Mouse (Mus musculus) macrophage (primary cell): ENCODE data around the gene Dnph1. TPM values are rescaled to one million over a fixed set of nuclear protein-coding genes. Genes with fewer than 3 reads are reported as not detected.

Experiments used
- polyA plus RNA-seq: library from polyadenylated mRNA; stranded (reverse); fragments of 250-400 nt; gene quantifications from 3 replicates; pipeline ENCODE4 v1.2.4, GENCODE M21; 2018; ENCODE audit warnings: inconsistent platforms

Dnph1 gene
- polyA plus RNA-seq, 1 experiment from 2014 or later = 0.57 TPM

Other genes with a start within 250 kb of the Dnph1 start
- gene Polr1c, start 248.7 kb upstream of the Dnph1 start, polyA plus RNA-seq = 17.2 to 29.5 TPM (median 28.2 TPM) in 3 replicates
- gene Yipf3, start 248.6 kb upstream of the Dnph1 start, polyA plus RNA-seq = 26.4 to 65.4 TPM (median 42.0 TPM) in 3 replicates
- gene Lrrc73, start 243.2 kb upstream of the Dnph1 start, polyA plus RNA-seq = 0.20 to 0.32 TPM in 2 of 3 replicates, not detected in the other
- 9.7 to 12.8 TPM (median 12.5 TPM) in 3 replicates for gene Tjap1, start 213.7 kb upstream of the Dnph1 start, polyA plus RNA-seq
- not detected in 3 replicates for gene Dlk2, start 199.3 kb upstream of the Dnph1 start, polyA plus RNA-seq
- 1.8 to 3.9 TPM (median 2.4 TPM) in 3 replicates for gene Abcc10, start 168.4 kb upstream of the Dnph1 start, polyA plus RNA-seq
- 6.7 to 12.9 TPM (median 11.8 TPM) in 3 replicates for gene Zfp318, start 113.0 kb upstream of the Dnph1 start, polyA plus RNA-seq
- gene Crip3, start 67.8 kb upstream of the Dnph1 start, polyA plus RNA-seq = not detected in 3 replicates
- gene Slc22a7, start 58.3 kb upstream of the Dnph1 start, polyA plus RNA-seq = not detected in 3 replicates
- gene Ttbk1, start 9.0 kb upstream of the Dnph1 start, polyA plus RNA-seq = not detected in 3 replicates
- 8.0 to 13.4 TPM (median 8.8 TPM) in 3 replicates for gene Cul9, start 49.7 kb downstream of the Dnph1 start, polyA plus RNA-seq
- gene Srf, start 59.5 kb downstream of the Dnph1 start, polyA plus RNA-seq = 15.1 to 25.6 TPM (median 25.2 TPM) in 3 replicates
- 0.04 to 0.14 TPM in 2 of 3 replicates, not detected in the other for gene Ptk7, start 132.8 kb downstream of the Dnph1 start, polyA plus RNA-seq
- gene Klc4, start 149.3 kb downstream of the Dnph1 start, polyA plus RNA-seq = 41.6 to 48.1 TPM (median 47.7 TPM) in 3 replicates
- 34.1 to 78.8 TPM (median 41.5 TPM) in 3 replicates for gene Mrpl2, start 149.5 kb downstream of the Dnph1 start, polyA plus RNA-seq
- 6.2 to 8.8 TPM (median 7.3 TPM) in 3 replicates for gene Cul7, start 153.6 kb downstream of the Dnph1 start, polyA plus RNA-seq
- gene Rrp36, start 177.6 kb downstream of the Dnph1 start, polyA plus RNA-seq = 30.5 to 52.1 TPM (median 39.7 TPM) in 3 replicates
- gene Mea1, start 182.1 kb downstream of the Dnph1 start, polyA plus RNA-seq = 85.2 to 104 TPM (median 96.1 TPM) in 3 replicates
- 30.1 to 44.5 TPM (median 33.9 TPM) in 3 replicates for gene Klhdc3, start 184.2 kb downstream of the Dnph1 start, polyA plus RNA-seq
- gene Ppp2r5d, start 208.4 kb downstream of the Dnph1 start, polyA plus RNA-seq = 21.4 to 43.0 TPM (median 30.6 TPM) in 3 replicates
- 6.9 to 22.0 TPM (median 14.2 TPM) in 3 replicates for gene Pex6, start 214.8 kb downstream of the Dnph1 start, polyA plus RNA-seq
- 0.32 TPM in 1 of 3 replicates, not detected in the others for gene Gnmt, start 232.5 kb downstream of the Dnph1 start, polyA plus RNA-seq